Mouse (Mus musculus) midbrain, embryonic 12.5 days (tissue): ENCODE data around the gene C1qa. TPM values are rescaled to one million over a fixed set of nuclear protein-coding genes. Genes with fewer than 3 reads are reported as not detected.

Experiments used
- ATAC-seq: fragments of 200-750 bp; cut with Nextera tagmentation; 2 replicates; pipeline ENCODE4 v1.8.0; 2017; ENCODE audit warnings: low read depth, moderate TSS enrichment, moderate library complexity; ENCODE audit not compliant: low FRiP score
- H3K27ac ChIP-seq: fragments of 300-500 bp; sonication (generic); replicated peaks from 2 replicates; pipeline ENCODE4 v1.5.1; 2016; ENCODE audit warnings: mild to moderate bottlenecking
- H3K27me3 ChIP-seq: fragments of 300-500 bp; sonication (generic); 2 replicates; pipeline ENCODE4 v1.6.1; 2016; ENCODE audit warnings: mild to moderate bottlenecking
- H3K36me3 ChIP-seq: fragments of 300-500 bp; sonication (generic); 2 replicates; pipeline ENCODE4 v1.6.1; 2016
- H3K4me1 ChIP-seq: fragments of 300-500 bp; sonication (generic); 2 replicates; pipeline ENCODE4 v1.6.1; 2016
- H3K4me2 ChIP-seq: fragments of 300-500 bp; sonication (generic); replicated peaks from 2 replicates; pipeline ENCODE4 v1.6.1; 2016; ENCODE audit warnings: mild to moderate bottlenecking, moderate library complexity
- H3K4me3 ChIP-seq: fragments of 300-500 bp; sonication (generic); 2 replicates; pipeline ENCODE4 v1.5.1; 2016; ENCODE audit warnings: mild to moderate bottlenecking
- H3K9ac ChIP-seq: fragments of 300-500 bp; sonication (generic); replicated peaks from 2 replicates; pipeline ENCODE4 v1.6.1; 2016; ENCODE audit warnings: mild to moderate bottlenecking, moderate library complexity
- H3K9me3 ChIP-seq: fragments of 300-500 bp; sonication (generic); 2 replicates; pipeline ENCODE4 v1.6.1; 2016; ENCODE audit warnings: mild to moderate bottlenecking
- WGBS: fragments of 180-500 bp; shearing (Covaris S2); methylation state at CpG from one replicate; pipeline ENCODE4 v1.1.7; 2016; 5-methylcytosine and 5-hydroxymethylcytosine counted together
- polyA plus RNA-seq: library from polyadenylated mRNA; unstranded; fragments of >200 nt; fragmentation: Nextera tagmentation; extraction: Ambion mirVana; gene quantifications from 2 replicates; pipeline ENCODE4 v1.2.1, GENCODE M21; 2016

C1qa gene
- 16.3 and 17.0 TPM in 2 replicates for polyA plus RNA-seq

DNA sequence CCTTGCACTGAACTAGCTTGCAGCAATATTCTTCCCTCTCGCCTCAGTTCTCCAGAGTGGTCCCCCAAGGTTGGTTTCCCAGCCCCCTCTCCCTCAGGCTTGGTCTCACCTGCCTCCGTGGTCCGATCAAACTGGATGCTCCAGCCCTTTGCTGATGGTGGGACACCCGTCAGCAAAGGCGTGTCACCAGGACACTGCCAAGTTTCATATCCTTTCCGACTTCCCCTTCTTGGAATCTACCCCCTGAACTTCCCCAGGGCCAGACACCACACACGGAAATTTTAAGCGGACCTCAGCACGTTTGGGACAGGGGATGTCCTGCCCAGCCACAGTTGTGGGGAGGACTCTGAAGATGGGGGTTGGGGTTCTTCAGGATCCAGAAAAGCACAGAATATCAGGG lies at the start of gene C1qa:
C1qa (minus strand) TSS at position 167 of the 400 bp plus-strand sequence.
- Histone ChIP-seq H3K4me3 (no peak within 1 kb of the TSS), H3K4me2 (no peak within 1 kb of the TSS), H3K9me3 (no peaks in the 10 kb centered on the region), H3K9ac (no peak within 1 kb of the TSS), H3K27ac (0 out of 2 replicates have a peak within 1 kb of the TSS, but pooled peaks have one; percentile 30), H3K36me3 (no peaks in the 10 kb centered on the region), H3K27me3 (peaks cover 71% of the 10 kb centered on the region), H3K4me1 (peaks cover 12% of the 10 kb centered on the region; the same call in 1 of the 2 replicates)
- 84% methylated on average over 9 of the region's 9 CpGs for WGBS
- no peak for ATAC-seq

DNA sequence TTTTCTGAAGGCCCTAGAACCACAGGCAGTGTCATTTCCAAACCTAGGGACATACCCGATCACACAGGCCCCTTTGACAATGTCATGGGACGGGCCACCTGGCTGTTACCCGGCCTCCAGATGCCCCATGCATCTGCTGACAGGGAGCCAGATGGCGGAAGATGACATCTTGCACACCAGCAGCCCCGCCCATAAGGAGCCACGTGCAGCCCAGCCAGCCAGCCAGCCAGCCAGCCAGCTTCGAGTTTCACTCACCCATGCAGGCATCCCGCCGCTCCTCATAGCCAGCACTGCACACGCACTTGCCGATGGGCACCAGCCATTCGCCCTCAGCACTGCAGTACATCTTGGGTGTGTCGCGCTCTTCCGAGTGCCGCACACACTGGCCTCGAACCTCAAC lies 46.8 kb upstream of the C1qa start:
- Histone ChIP-seq H3K9me3 (no peaks in the 10 kb centered on the region), H3K9ac (no peak overlapping the region), H3K27me3 (peaks cover 99% of the 10 kb centered on the region), H3K4me3 (no peak overlapping the region), H3K4me1 (peaks cover 33% of the 10 kb centered on the region), H3K36me3 (no peaks in the 10 kb centered on the region), H3K27ac (no peak overlapping the region), H3K4me2 (no peak overlapping the region)
- WGBS: 66% methylated on average over 17 of the region's 17 CpGs
- ATAC-seq: no peak

DNA sequence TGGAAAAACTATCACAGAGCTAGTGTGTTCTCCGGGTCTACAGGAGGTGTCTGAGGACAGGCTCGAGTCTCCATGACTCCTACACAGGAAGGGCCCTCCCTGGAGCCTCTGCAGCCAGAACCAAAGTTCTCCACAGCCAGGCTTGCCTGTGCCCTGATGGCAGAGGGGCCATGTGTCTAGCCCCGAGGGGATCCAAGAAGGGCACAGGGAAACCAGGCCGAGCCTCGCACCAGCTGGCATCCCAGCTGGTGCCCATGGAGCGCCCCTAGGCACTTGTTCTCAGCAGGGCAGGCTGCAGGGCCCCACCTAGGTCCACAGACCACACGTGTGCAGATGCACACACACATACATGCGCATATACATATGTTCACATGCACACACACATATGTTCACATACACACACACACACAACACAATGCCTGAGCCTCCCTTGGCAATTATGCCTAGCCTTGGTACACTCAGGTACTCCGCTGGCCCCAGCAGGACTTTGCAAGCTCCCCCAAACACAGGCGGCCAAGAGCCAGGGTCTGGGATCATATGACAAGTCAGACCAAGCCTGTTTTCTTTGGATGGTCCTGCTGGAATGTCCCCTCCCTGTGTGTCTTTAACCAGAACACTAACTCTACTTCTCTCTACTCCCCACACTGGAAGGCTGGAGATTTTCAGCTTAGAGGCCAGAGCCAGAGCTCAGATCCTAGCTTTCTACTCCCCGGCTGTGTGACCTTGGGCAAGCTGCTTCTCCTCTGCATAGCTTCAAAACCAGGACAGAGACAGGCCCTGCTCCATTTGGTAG lies 46.2 kb upstream of the C1qa start:
- ATAC-seq: no peak
- no peak overlapping the region for H3K4me2 ChIP-seq
- no peak overlapping the region for H3K27ac ChIP-seq
- H3K27me3 ChIP-seq: peaks cover 99% of the 10 kb centered on the region
- no peaks in the 10 kb centered on the region for H3K9me3 ChIP-seq
- no peaks in the 10 kb centered on the region for H3K36me3 ChIP-seq
- 83% methylated on average over 11 of the region's 11 CpGs for WGBS
- H3K4me1 ChIP-seq: peaks cover 30% of the 10 kb centered on the region
- no peak overlapping the region for H3K4me3 ChIP-seq
- no peak overlapping the region for H3K9ac ChIP-seq

DNA sequence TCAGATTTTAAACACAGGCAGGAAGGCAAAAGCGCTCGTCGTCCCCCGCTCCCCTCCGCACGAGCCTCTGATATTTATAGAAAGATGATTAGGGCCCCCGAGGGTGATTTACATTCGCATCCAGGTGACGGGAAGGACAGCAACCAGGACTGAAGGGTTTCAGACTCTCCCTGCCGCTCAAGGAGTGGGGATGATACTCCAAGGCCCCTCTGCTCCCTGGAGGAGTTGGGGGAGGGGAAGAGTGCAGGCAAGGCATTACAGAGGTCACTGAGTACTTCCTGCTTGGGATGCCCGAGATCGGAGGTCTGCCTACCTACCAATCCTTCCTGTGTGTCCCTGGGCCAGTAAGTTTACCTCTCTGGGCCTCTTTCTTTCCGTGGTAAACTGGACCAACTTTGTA lies 44.6 kb upstream of the C1qa start:
- no peak for ATAC-seq
- Histone ChIP-seq H3K4me2 (peak overlapping the region; percentile 33), H3K27ac (peak overlapping the region; percentile 52), H3K27me3 (peaks cover 99% of the 10 kb centered on the region), H3K9me3 (no peaks in the 10 kb centered on the region), H3K4me3 (no peak overlapping the region), H3K9ac (no peak overlapping the region), H3K4me1 (peaks cover 22% of the 10 kb centered on the region), H3K36me3 (no peaks in the 10 kb centered on the region)
- 18% methylated on average over 13 of the region's 13 CpGs for WGBS

DNA sequence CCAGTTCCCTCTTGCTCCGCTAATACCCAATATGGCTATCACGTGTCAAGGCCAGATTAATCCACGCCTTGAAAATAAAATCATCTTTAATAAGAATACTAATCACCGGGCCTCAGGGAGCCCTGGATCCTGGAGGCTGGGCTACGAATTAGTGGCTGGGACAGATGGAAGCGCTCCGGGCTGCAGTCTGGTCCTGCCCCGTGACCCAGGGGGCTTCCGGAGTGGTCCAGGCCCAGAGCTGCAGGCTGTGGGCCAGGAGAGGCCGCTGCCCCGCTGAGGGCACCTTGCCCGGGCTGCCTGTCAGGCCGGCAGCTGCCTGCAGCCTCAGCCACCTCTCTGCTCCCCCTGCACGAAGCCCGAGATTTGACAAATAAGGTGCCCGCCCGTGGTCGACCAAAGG lies 44.2 kb upstream of the C1qa start:
- no peak overlapping the region for H3K4me3 ChIP-seq
- peak overlapping the region; percentile 52 for H3K27ac ChIP-seq
- no peaks in the 10 kb centered on the region for H3K9me3 ChIP-seq
- peaks cover 22% of the 10 kb centered on the region for H3K4me1 ChIP-seq
- H3K4me2 ChIP-seq: peak overlapping the region; percentile 33
- 26% methylated on average over 18 of the region's 18 CpGs for WGBS
- no peak overlapping the region for H3K9ac ChIP-seq
- H3K27me3 ChIP-seq: peaks cover 99% of the 10 kb centered on the region
- H3K36me3 ChIP-seq: no peaks in the 10 kb centered on the region
- 0 out of 2 replicates have a peak, but pooled peaks have one; percentile 23 for ATAC-seq

DNA sequence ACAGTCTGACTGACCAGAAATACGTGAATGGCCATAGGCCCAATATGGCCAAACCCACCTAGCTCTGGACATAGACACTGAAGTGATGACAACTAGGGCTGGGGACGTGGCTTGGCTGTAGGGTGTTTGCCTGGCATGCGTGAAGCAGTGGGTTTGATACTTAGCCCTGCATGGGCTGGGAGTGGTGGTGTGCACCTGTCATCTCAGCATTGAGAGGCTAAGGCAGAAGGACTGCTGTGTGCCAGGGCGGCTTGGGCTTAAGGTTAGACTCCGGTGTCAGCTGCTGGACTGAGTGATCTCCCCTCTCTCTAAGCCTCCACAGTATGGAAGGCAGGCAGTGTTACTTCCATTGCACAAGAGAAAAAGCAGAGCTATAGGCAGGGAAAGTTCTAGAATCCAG lies 39.3 kb upstream of the C1qa start:
- H3K9me3 ChIP-seq: no peaks in the 10 kb centered on the region
- no peak overlapping the region for H3K9ac ChIP-seq
- ATAC-seq: no peak
- no peak overlapping the region for H3K4me3 ChIP-seq
- H3K27ac ChIP-seq: no peak overlapping the region
- no peak overlapping the region for H3K4me2 ChIP-seq
- peaks cover 14% of the 10 kb centered on the region for H3K4me1 ChIP-seq
- 89% methylated on average over 5 of the region's 5 CpGs for WGBS
- H3K36me3 ChIP-seq: no peaks in the 10 kb centered on the region
- H3K27me3 ChIP-seq: peaks cover 98% of the 10 kb centered on the region

DNA sequence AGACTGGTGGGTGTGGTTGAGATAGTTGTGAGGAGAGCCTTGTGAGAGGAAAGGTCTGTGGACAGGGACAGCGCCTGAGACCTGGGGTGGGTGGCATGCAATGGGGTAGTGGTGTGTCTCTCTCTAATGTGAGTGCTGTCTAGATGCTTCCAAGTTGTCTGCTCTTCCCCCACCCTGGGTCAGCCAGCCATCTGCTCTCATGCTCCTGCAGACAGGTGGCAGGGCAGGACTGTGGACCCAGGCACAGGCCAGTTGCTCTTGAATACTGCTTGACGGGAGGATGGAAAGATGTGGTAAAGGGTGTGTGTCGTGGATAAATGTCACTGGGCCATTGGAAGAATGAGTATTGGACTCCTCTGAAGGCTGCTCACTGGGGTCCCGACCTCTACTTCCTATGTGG lies 38.7 kb upstream of the C1qa start:
- no peak for ATAC-seq
- peaks cover 98% of the 10 kb centered on the region for H3K27me3 ChIP-seq

DNA sequence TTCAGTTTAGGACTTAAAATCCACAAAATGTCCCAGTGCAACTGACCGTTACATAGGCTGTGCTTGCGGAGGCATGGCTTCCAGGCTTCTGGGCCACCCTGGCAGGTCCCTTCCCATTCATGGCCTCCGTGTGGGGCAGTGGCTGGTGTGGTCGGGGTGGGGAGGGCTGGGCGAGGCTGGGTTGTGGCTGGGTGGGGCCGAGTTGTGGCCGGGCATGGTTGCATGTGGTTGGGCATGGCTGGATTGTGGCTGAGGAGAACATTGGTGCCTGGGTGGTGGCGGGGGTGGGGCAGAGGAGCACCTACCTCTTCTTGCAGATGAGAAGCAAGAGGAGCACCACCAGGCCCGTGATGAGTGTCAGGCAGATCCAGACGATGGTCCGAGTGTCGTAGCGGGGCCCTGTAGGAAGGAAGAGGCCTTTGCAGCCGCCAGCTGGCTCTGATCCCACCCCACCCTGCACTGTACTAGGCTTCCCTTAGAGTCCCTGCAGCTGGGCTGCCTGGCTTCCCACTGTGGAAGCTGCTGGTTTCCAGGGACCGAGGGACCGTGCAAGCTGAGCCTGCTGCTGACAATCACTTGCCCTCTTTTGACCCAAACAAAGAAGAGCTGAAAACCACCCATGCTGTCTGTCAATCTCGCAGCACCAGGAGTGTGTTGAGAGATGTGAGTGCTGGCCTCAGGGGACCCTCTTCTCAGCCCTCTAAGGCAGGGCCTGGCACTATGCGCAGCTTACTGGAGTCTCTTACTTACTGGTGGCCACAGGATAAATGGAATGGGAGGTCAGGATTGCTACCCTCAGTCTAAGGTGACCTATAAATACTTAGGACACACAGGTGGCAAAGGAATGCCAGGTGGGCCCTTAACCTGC lies 36.4 kb upstream of the C1qa start:
- H3K27ac ChIP-seq: no peak overlapping the region

More for the DNA sequence above, 38.7 kb upstream of the C1qa start:
- Histone ChIP-seq H3K4me3 (no peak overlapping the region), H3K9me3 (no peaks in the 10 kb centered on the region), H3K27ac (no peak overlapping the region), H3K9ac (no peak overlapping the region), H3K36me3 (no peaks in the 10 kb centered on the region), H3K4me1 (peaks cover 11% of the 10 kb centered on the region), H3K4me2 (no peak overlapping the region)
- WGBS: 79% methylated on average over 4 of the region's 4 CpGs

DNA sequence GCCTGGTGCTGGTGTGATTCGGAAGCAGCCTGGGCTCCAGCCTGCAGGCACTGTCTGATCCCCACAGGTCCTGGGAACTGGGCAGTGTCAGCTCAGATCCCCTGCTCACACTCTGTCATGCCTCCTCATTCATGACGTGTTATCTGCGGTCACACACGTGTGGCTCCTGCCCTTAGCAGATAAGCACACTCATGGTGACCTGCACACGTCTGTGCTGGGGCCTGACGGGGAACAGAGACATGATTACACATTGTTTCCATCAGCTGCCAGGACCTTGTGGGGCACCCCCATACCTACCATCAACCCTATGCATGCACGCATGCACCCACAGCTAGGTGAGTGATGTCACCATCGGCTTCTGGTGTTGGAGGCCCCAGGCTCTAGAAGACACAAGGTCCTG lies 31.9 kb upstream of the C1qa start:
- no peak overlapping the region for H3K9ac ChIP-seq
- peaks cover 97% of the 10 kb centered on the region for H3K27me3 ChIP-seq
- ATAC-seq: no peak
- no peaks in the 10 kb centered on the region for H3K9me3 ChIP-seq
- peaks cover 16% of the 10 kb centered on the region for H3K4me1 ChIP-seq
- H3K27ac ChIP-seq: no peak overlapping the region
- 89% methylated on average over 8 of the region's 8 CpGs for WGBS
- no peak overlapping the region for H3K4me2 ChIP-seq
- no peak overlapping the region for H3K4me3 ChIP-seq
- H3K36me3 ChIP-seq: no peaks in the 10 kb centered on the region

More for the DNA sequence above, 36.4 kb upstream of the C1qa start:
- no peak overlapping the region for H3K4me3 ChIP-seq
- peaks cover 9% of the 10 kb centered on the region; the same call in 1 of the 2 replicates for H3K4me1 ChIP-seq
- 0 out of 2 replicates have a peak, but pooled peaks have one; percentile 30 for ATAC-seq
- H3K4me2 ChIP-seq: no peak overlapping the region
- H3K36me3 ChIP-seq: no peaks in the 10 kb centered on the region
- 43% methylated on average over 18 of the region's 18 CpGs for WGBS
- no peak overlapping the region for H3K9ac ChIP-seq
- H3K27me3 ChIP-seq: peaks cover 98% of the 10 kb centered on the region
- no peaks in the 10 kb centered on the region for H3K9me3 ChIP-seq

DNA sequence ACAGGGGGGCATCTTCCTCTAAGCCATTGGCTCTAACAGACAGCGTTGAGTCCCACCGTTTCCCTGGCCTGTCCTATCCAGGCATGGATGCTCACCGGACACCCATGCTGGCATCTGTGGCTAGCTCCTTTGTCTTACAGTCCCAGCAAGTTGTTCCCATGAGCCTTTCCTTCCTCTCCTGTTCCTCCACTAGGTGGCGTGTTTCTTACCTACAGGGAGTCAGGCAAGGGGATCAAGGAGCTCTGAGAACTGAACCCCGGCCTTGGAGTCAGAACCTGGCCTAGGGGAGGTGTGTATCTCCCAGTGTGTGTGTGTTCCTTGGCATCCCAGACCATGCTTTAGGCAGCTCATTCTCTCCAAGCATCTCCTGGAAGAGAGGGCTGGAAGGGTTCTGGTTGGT lies 30.3 kb upstream of the C1qa start:
- 8% methylated on average over 5 of the region's 5 CpGs for WGBS
- Histone ChIP-seq H3K27ac (no peak overlapping the region), H3K9me3 (no peaks in the 10 kb centered on the region), H3K4me2 (no peak overlapping the region), H3K27me3 (peaks cover 97% of the 10 kb centered on the region), H3K36me3 (no peaks in the 10 kb centered on the region), H3K9ac (no peak overlapping the region), H3K4me3 (no peak overlapping the region), H3K4me1 (peaks cover 7% of the 10 kb centered on the region; the same call in 1 of the 2 replicates)
- no peak for ATAC-seq

DNA sequence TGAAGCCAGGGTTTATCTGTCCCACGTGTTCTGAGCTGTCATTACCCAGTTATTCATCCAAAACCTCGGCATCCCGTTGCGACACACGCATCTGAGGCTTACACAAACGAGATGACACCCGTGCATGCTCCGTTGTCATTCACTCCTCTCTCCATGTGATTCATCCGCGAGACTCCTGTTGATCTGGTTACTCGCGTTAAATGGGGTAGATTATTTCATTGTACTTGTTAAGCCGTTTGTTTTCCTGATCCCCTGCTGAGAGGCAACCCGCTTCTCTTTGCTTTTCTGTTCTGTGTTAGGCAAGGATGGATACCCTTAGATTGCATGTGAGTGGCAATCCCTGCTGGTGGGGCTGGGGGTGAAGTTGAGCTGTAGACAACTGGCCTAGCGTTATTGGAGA lies 27.2 kb upstream of the C1qa start:
- Histone ChIP-seq H3K27me3 (peaks cover 93% of the 10 kb centered on the region), H3K36me3 (no peaks in the 10 kb centered on the region), H3K9me3 (no peaks in the 10 kb centered on the region), H3K27ac (no peak overlapping the region), H3K4me2 (no peak overlapping the region), H3K4me3 (no peak overlapping the region), H3K4me1 (peaks cover 12% of the 10 kb centered on the region; the same call in 1 of the 2 replicates), H3K9ac (no peak overlapping the region)
- WGBS: 2% methylated on average over 15 of the region's 15 CpGs
- ATAC-seq: no peak

DNA sequence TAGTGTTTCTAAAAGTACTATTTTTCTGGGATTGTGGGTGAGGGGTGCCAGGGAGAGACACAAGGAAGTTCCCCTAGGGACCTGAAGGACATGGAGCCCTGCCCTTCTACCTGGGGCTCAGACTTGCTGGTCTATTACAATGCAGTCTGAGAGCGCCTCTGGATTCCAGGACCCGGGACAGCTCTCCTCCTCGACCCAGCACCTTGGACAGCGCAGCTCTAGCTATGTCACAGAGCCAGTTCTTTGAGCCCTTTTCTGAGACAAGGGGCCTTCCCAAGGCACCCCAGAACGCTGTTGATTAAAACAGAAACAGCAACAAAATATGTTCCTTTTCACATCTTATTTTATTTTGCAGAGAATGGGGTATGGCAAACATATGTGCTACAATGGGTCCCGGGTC lies 25.9 kb upstream of the C1qa start:
- no peak overlapping the region for H3K9ac ChIP-seq
- 7% methylated on average over 6 of the region's 6 CpGs for WGBS
- H3K36me3 ChIP-seq: no peaks in the 10 kb centered on the region
- no peak overlapping the region for H3K4me2 ChIP-seq
- peaks cover 88% of the 10 kb centered on the region for H3K27me3 ChIP-seq
- peaks cover 12% of the 10 kb centered on the region; the same call in 1 of the 2 replicates for H3K4me1 ChIP-seq
- H3K4me3 ChIP-seq: no peak overlapping the region
- ATAC-seq: no peak
- no peak overlapping the region for H3K27ac ChIP-seq
- no peaks in the 10 kb centered on the region for H3K9me3 ChIP-seq
